Mouse (Mus musculus) CH12.LX (cell line): ENCODE measurements around the gene Vps4b. TPM values are rescaled to one million over a fixed set of nuclear protein-coding genes. Genes with fewer than 3 reads are reported as not detected.

Source experiments
- DNase-seq: peaks from one replicate; pipeline ENCODE4 v3.0.0-alpha.2; 2013; ENCODE audit errors: extremely low read depth
- H3K27ac ChIP-seq: 2 replicates; pipeline ENCODE4 v1.5.1; 2012; ENCODE audit warnings: low read depth, mild to moderate bottlenecking, control low read depth, moderate library complexity; ENCODE audit not compliant: insufficient read depth
- H3K27me3 ChIP-seq: replicated peaks from 2 replicates; pipeline ENCODE3; 2012; ENCODE audit warnings: inconsistent platforms
- H3K36me3 ChIP-seq, 2 experiments: replicated peaks in 1 of 2; 2 replicates each; pipeline versions ENCODE3 to v1.6.1; 2012; ENCODE audit warnings: inconsistent platforms in 1 of 2, low read length in 1 of 2, mild to moderate bottlenecking in 1 of 2, mixed read lengths in 1 of 2, moderate library complexity in 1 of 2; ENCODE audit not compliant: control insufficient read depth in 1 of 2, insufficient read depth in 1 of 2
- H3K4me1 ChIP-seq, 2 experiments: 2 replicates each; pipeline ENCODE4 v1.6.1; 2012; ENCODE audit warnings: inconsistent platforms in 1 of 2, moderate library complexity in 1 of 2; ENCODE audit not compliant: insufficient read depth in 2 of 2, control insufficient read depth in 1 of 2
- H3K4me2 ChIP-seq: 2 replicates; pipeline ENCODE4 v1.6.1; 2012; ENCODE audit warnings: low read depth, mild to moderate bottlenecking, control low read depth; ENCODE audit not compliant: poor library complexity, insufficient read depth, severe bottlenecking
- H3K4me3 ChIP-seq, 3 experiments: fragments of 150-350 bp in 1 of 3; sonication (generic) in 1 of 3; replicated peaks in 1 of 3; 2 replicates each; pipeline versions ENCODE3 to v1.5.1; 2011 to 2012; ENCODE audit warnings: low read depth in 2 of 3, low read length in 2 of 3, mild to moderate bottlenecking in 2 of 3, moderate library complexity in 2 of 3, control low read depth in 1 of 3, improper control_type of control experiment in 1 of 3, inconsistent platforms in 1 of 3, mixed read lengths in 1 of 3; ENCODE audit not compliant: poor library complexity in 1 of 3
- H3K79me2 ChIP-seq: replicated peaks from 2 replicates; pipeline ENCODE4 v1.6.1; 2012; ENCODE audit warnings: mild to moderate bottlenecking, moderate library complexity; ENCODE audit not compliant: control insufficient read depth, poor library complexity, insufficient read depth, severe bottlenecking; ENCODE audit errors: extremely low read depth
- H3K9ac ChIP-seq: 2 replicates; pipeline ENCODE4 v1.6.1; 2012; ENCODE audit warnings: low read depth, mild to moderate bottlenecking, control low read depth, moderate library complexity; ENCODE audit not compliant: insufficient read depth
- H3K9me3 ChIP-seq: replicated peaks from 2 replicates; pipeline ENCODE3; 2012; ENCODE audit warnings: low read length, inconsistent platforms, mixed read lengths
- CTCF ChIP-seq, 2 experiments: IDR thresholded peaks in 1 of 2; conservative IDR thresholded peaks in 1 of 2; 2 replicates each; pipeline ENCODE4 v1.5.1; 2011 to 2012; ENCODE audit warnings: low read depth in 2 of 2, low read length in 2 of 2, improper control_type of control experiment in 1 of 2, inconsistent platforms in 1 of 2, mild to moderate bottlenecking in 1 of 2, moderate library complexity in 1 of 2
- EP300 ChIP-seq: IDR thresholded peaks from 2 replicates; pipeline ENCODE4 v1.6.1; 2011; ENCODE audit warnings: low read length, improper control_type of control experiment
- ETS1 ChIP-seq: conservative IDR thresholded peaks from 2 replicates; pipeline ENCODE4 v1.6.1; 2012; ENCODE audit warnings: low read depth, mild to moderate bottlenecking, inconsistent platforms, low read length, improper control_type of control experiment, moderate library complexity
- GABPA ChIP-seq: IDR thresholded peaks from 2 replicates; pipeline ENCODE4 v1.6.1; 2012; ENCODE audit warnings: low read depth, low read length, improper control_type of control experiment, inconsistent platforms; ENCODE audit not compliant: insufficient replicate concordance
- HCFC1 ChIP-seq: IDR thresholded peaks from 2 replicates; pipeline ENCODE4 v1.6.1; 2012; ENCODE audit warnings: low read depth, mild to moderate bottlenecking, inconsistent platforms, low read length, improper control_type of control experiment
- JUND ChIP-seq: conservative IDR thresholded peaks from 2 replicates; pipeline ENCODE4 v1.6.1; 2011; ENCODE audit warnings: low read depth, low read length, improper control_type of control experiment
- MAFK ChIP-seq: IDR thresholded peaks from 2 replicates; pipeline ENCODE4 v1.6.1; 2011; ENCODE audit warnings: low read length, improper control_type of control experiment; ENCODE audit not compliant: insufficient replicate concordance
- MAX ChIP-seq: IDR thresholded peaks from 2 replicates; pipeline ENCODE4 v1.6.1; 2011; ENCODE audit warnings: low read length, improper control_type of control experiment
- MXI1 ChIP-seq: IDR thresholded peaks from 2 replicates; pipeline ENCODE4 v1.6.1; 2011; ENCODE audit warnings: mild to moderate bottlenecking, low read depth, low read length, improper control_type of control experiment
- MYC ChIP-seq: IDR thresholded peaks from 2 replicates; pipeline ENCODE4 v1.6.1; 2011; ENCODE audit warnings: low read depth, mild to moderate bottlenecking, improper control_type of control experiment, low read length
- NELFE ChIP-seq: IDR thresholded peaks from 2 replicates; pipeline ENCODE4 v1.6.1; 2011; ENCODE audit warnings: low read depth, low read length, improper control_type of control experiment
- NRF1 ChIP-seq: IDR thresholded peaks from 2 replicates; pipeline ENCODE4 v1.6.1; 2014; ENCODE audit warnings: low read depth, mild to moderate bottlenecking, inconsistent platforms, low read length, improper control_type of control experiment, moderate library complexity
- POLR2AphosphoS2 ChIP-seq: IDR thresholded peaks from 2 replicates; pipeline ENCODE4 v1.6.1; 2011; ENCODE audit warnings: low read depth, low read length, improper control_type of control experiment
- SMC3 ChIP-seq: IDR thresholded peaks from 2 replicates; pipeline ENCODE4 v1.6.1; 2011; ENCODE audit warnings: low read depth, low read length, improper control_type of control experiment
- TCF12 ChIP-seq: IDR thresholded peaks from 2 replicates; pipeline ENCODE4 v1.6.1; 2014; ENCODE audit warnings: low read depth, mild to moderate bottlenecking, inconsistent platforms, low read length, improper control_type of control experiment
- USF2 ChIP-seq: conservative IDR thresholded peaks from 2 replicates; pipeline ENCODE4 v1.6.1; 2011; ENCODE audit warnings: low read depth, low read length, improper control_type of control experiment
- ZC3H11A ChIP-seq: IDR thresholded peaks from 2 replicates; pipeline ENCODE4 v1.6.1; 2012; ENCODE audit warnings: low read depth, mild to moderate bottlenecking, inconsistent platforms, low read length, improper control_type of control experiment
- ZKSCAN1 ChIP-seq: IDR thresholded peaks from 2 replicates; pipeline ENCODE4 v1.6.1; 2012; ENCODE audit warnings: low read depth, inconsistent platforms, low read length, improper control_type of control experiment, borderline replicate concordance
- ZMIZ1 ChIP-seq: IDR thresholded peaks from 2 replicates; pipeline ENCODE4 v1.6.1; 2012; ENCODE audit warnings: low read depth, mild to moderate bottlenecking, inconsistent platforms, low read length, improper control_type of control experiment
- dilution Hi-C: fragments of 300-500 bp; cut with MboI; formaldehyde crosslinking; loops from 2 replicates; pipeline ENCODE4 v1.14.3; 2020; ENCODE audit warnings: low sequenced_read_pairs; ENCODE audit not compliant: extremely low pct_unique_long_range_greater_than_20kb, extremely low pct_ligation_motif_present
- in situ Hi-C: fragments of 300-500 bp; cut with MboI; formaldehyde crosslinking; loops from 3 replicates; pipeline ENCODE4 v1.14.3; 2019; ENCODE audit warnings: low sequenced_read_pairs, low pct_ligation_motif_present, low pct_unique_long_range_greater_than_20kb, mixed read lengths
- polyA plus RNA-seq: library from polyadenylated mRNA; unstranded; fragments of >175 nt; gene quantifications from 2 replicates; pipeline ENCODE4 v1.2.1, GENCODE M21; 2012; ENCODE audit warnings: low read depth; ENCODE audit not compliant: insufficient read length
- total RNA-seq, 2 experiments: library from RNA; depleted of rRNA; stranded (reverse); fragments of 300-350 nt in 1 of 2; fragments of >200 nt in 1 of 2; gene quantifications; 2 replicates each; pipeline ENCODE4 v1.2.3; 2012 to 2014

The Vps4b gene
- total and polyA plus RNA-seq, 3 experiments = 42.0 to 92.0 (median 51.4) TPM

DNA sequence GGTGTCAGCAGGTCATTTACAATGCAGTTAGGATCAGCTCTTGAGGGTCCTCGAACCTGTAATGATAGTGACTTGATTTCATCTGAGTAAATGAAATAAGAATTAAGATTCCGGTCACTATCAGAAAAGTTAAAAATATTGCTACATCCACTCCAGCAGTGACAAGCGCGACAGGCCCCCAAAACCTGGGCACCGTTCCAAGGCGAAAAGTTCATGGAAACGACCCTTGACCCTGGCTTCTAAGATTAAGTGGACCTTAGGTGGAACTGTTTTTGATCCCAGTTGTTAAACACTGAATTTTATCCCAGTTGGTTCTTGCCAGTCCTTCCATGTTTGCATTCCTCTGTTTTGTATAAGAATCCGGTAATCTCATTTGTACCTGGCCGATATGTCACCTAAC, 22.4 kb downstream of the Vps4b start:
- Histone ChIP-seq H3K27me3 (no peaks in the 10 kb centered on the region), H3K9me3 (no peaks in the 10 kb centered on the region), H3K4me2 (no peak overlapping the region), H3K79me2 (no peaks in the 10 kb centered on the region), H3K27ac (no peak overlapping the region), H3K4me1 (no peaks in the 10 kb centered on the region), H3K36me3 (peaks cover 57 to 86% of the 10 kb centered on the region in 2 experiments), H3K4me3 (no peak overlapping the region), H3K9ac (no peak overlapping the region)
- no peak for TF ChIP-seq ZC3H11A
- no peak for TF ChIP-seq JUND
- in situ Hi-C loops = no loop called here
- no peak for DNase-seq
- dilution Hi-C loops = no loop called here

DNA sequence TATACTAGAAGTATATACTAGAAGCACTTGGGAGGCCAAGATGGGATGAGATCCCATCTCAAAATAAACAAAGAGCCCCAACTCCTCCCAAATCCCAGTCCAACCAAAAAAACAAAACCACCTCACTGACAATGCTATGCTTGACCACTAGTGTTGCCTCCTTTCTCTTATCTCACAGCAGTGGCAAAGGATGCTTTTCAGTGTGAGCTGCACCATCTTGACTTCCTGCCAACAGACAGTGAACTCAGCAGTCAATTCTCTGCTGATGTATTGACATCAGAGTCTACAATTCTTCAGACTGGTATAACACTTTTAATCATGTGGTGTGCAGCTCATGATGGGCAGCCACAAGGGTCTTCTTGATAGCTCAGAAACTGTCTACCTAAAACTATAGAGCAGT, 27.8 kb downstream of the Vps4b start:
- DNase-seq = no peak
- H3K4me1 ChIP-seq = peaks cover 6 to 16% of the 10 kb centered on the region in 2 experiments
- no peaks in the 10 kb centered on the region for H3K79me2 ChIP-seq
- no peaks in the 10 kb centered on the region for H3K27me3 ChIP-seq
- in situ Hi-C loops (no loop called here), dilution Hi-C loops (no loop called here)
- no peak overlapping the region for H3K9ac ChIP-seq
- no peak for TF ChIP-seq USF2
- TF ChIP-seq, all 38 proteins: peak for 0
- Histone ChIP-seq H3K9me3 (no peaks in the 10 kb centered on the region), H3K36me3 (peaks cover 42 to 84% of the 10 kb centered on the region in 2 experiments), H3K27ac (no peak overlapping the region), H3K4me3 (no peak overlapping the region), H3K4me2 (no peak overlapping the region)

DNA sequence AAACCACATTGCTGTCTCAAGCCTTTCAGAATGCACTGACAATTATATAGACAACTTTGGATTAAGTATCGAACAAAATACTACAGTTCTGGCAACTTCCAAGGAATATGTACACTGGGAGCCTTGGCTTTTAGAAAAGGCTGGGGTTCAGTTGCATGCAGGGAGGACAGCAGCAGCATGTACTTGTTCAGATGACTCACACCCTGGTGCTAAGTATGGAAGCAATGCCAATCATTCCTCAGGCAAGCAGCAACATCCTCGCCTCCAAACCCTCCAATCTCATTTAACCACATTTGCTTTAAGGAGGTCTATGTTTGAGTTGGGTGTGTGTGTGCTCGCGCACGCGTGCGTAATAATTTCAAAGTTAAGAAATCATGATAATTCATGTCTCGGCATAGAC, 30.8 kb downstream of the Vps4b start:
- TF ChIP-seq HCFC1 (no peak), ZC3H11A (no peak), SMC3 (no peak), ZKSCAN1 (no peak), MXI1 (no peak), ETS1 (no peak), POLR2AphosphoS2 (no peak), ZMIZ1 (no peak), MYC (no peak), MAFK (no peak), TCF12 (no peak), EP300 (no peak), NRF1 (no peak), NELFE (no peak), GABPA (no peak), MAX (no peak), CTCF (conservative IDR thresholded peaks at IDR 0.05 in 1 of 2, IDR thresholded peaks at IDR 0.05 in 1 of 2; ENCODE audit: low read depth in 2 of 2, low read length in 2 of 2) (no peak)
- TF ChIP-seq, all 38 proteins: peak for 0
- H3K79me2 ChIP-seq = no peaks in the 10 kb centered on the region
- no peaks in the 10 kb centered on the region for H3K9me3 ChIP-seq
- H3K4me3 ChIP-seq = no peak overlapping the region
- DNase-seq = no peak
- H3K27me3 ChIP-seq = no peaks in the 10 kb centered on the region
- peaks cover 27 to 71% of the 10 kb centered on the region in 2 experiments for H3K36me3 ChIP-seq
- in situ Hi-C loops (no loop called here), dilution Hi-C loops (no loop called here)
- no peak overlapping the region for H3K27ac ChIP-seq
- H3K4me2 ChIP-seq = no peak overlapping the region
- H3K9ac ChIP-seq = no peak overlapping the region
- H3K4me1 ChIP-seq = peaks cover 6 to 16% of the 10 kb centered on the region in 2 experiments
